Mouse (Mus musculus): ENCODE results near the gene Elp4. TPM values are rescaled to one million over a fixed set of nuclear protein-coding genes. Genes with fewer than 3 reads are reported as not detected.

Gene Elp4
- polyA plus RNA-seq, 1 experiment from 2014 or later = 22.0 TPM

DNA sequence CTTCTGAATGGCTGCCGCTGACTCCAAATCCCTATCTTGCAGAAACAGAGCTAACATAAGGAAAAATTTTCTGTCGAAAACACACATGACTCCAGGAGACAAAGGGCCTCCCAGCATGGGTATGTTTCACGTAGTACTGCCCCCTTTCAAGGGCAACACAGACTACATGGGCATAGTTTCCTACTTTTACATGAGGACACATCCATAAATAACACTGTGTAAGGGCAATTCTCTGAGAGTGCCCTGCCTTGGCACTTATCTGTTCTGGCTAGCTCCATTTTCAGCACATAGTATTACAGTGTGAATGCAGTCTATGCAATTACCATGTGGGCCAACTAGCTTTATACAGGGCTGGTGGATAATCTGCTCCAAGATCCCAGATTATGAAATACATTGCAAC lies 89.2 kb downstream of the Elp4 start:
- Histone ChIP-seq H3K36me3 (ENCODE audit: control insufficient read depth, insufficient read depth, low read length) (no peaks in the 10 kb centered on the region), H3K27me3 (ENCODE audit: control insufficient read depth, insufficient read depth, low read length) (no peaks in the 10 kb centered on the region), H3K4me1 (ENCODE audit: control insufficient read depth, insufficient read depth, low read length) (no peaks in the 10 kb centered on the region), H3K4me3 (ENCODE audit: low read depth, low read length) (no peak overlapping the region), H3K4me2 (no peak overlapping the region), H3K9me3 (replicated peaks; ENCODE audit: control insufficient read depth, low read length) (no peaks in the 10 kb centered on the region), H3K9ac (ENCODE audit: low read depth, low read length) (no peak overlapping the region), H3K27ac (ENCODE audit: low read depth, low read length) (no peak overlapping the region)
- 76% methylated on average over 3 of the region's 3 CpGs for WGBS (ENCODE audit: insufficient replicate concordance)
- ATAC-seq (replicated peaks; ENCODE audit: insufficient number of reproducible peaks, low FRiP score, low TSS enrichment) = no peak

DNA sequence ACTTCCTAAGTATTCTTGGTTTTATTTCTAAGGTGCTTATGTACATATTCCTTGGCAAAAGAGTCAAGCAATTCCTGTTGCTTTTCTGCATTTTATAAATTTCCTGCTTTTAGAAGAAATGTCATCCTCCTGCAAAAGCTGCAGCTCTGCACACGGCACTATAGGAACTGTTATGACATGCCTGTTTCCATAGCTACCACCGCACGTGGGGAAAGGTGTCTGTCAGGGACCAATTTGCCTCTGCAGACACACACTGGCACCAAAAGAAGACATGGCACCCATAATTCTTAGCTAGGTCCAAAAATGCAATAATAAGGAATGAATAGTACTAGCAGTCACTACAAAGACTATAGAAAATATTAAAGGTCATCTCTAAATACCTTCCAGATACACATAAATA lies 91.3 kb downstream of the Elp4 start:
- Histone ChIP-seq H3K27ac (ENCODE audit: low read depth, low read length) (no peak overlapping the region), H3K9me3 (replicated peaks; ENCODE audit: control insufficient read depth, low read length) (no peaks in the 10 kb centered on the region), H3K4me3 (ENCODE audit: low read depth, low read length) (no peak overlapping the region), H3K27me3 (ENCODE audit: control insufficient read depth, insufficient read depth, low read length) (no peaks in the 10 kb centered on the region), H3K4me2 (no peak overlapping the region), H3K4me1 (ENCODE audit: control insufficient read depth, insufficient read depth, low read length) (no peaks in the 10 kb centered on the region), H3K36me3 (ENCODE audit: control insufficient read depth, insufficient read depth, low read length) (no peaks in the 10 kb centered on the region), H3K9ac (ENCODE audit: low read depth, low read length) (no peak overlapping the region)
- WGBS (ENCODE audit: insufficient replicate concordance) = 83% methylated on average over 3 of the region's 3 CpGs
- ATAC-seq (replicated peaks; ENCODE audit: insufficient number of reproducible peaks, low FRiP score, low TSS enrichment) = no peak

DNA sequence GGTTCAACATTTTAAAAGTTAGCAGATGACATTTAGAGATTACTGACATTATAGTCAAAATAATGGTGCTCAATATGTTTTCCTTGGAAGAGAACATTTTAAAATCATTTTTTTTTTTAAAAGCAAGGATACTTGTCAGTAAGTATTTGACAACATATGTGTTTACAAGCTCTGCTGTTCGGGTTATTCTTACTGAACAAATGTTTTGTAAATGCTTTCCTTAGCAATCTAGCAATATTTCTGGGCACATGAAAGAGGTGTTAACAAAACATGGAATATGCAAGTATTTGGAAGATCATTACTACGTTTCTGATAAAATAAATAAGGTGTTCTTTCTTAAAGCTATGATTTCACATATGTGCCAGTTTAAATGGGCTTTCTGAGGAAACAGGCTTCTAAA lies 94.1 kb downstream of the Elp4 start:
- H3K4me1 ChIP-seq (ENCODE audit: control insufficient read depth, insufficient read depth, low read length) = no peaks in the 10 kb centered on the region
- no peak overlapping the region for H3K9ac ChIP-seq (ENCODE audit: low read depth, low read length)
- H3K27me3 ChIP-seq (ENCODE audit: control insufficient read depth, insufficient read depth, low read length) = no peaks in the 10 kb centered on the region
- no peaks in the 10 kb centered on the region for H3K36me3 ChIP-seq (ENCODE audit: control insufficient read depth, insufficient read depth, low read length)
- no peaks in the 10 kb centered on the region for H3K9me3 ChIP-seq (replicated peaks; ENCODE audit: control insufficient read depth, low read length)
- H3K4me3 ChIP-seq (ENCODE audit: low read depth, low read length) = no peak overlapping the region
- no peak overlapping the region for H3K27ac ChIP-seq (ENCODE audit: low read depth, low read length)
- WGBS (ENCODE audit: insufficient replicate concordance) = 75% methylated on average over 2 of the region's 2 CpGs
- no peak overlapping the region for H3K4me2 ChIP-seq
- no peak for ATAC-seq (replicated peaks; ENCODE audit: insufficient number of reproducible peaks, low FRiP score, low TSS enrichment)

DNA sequence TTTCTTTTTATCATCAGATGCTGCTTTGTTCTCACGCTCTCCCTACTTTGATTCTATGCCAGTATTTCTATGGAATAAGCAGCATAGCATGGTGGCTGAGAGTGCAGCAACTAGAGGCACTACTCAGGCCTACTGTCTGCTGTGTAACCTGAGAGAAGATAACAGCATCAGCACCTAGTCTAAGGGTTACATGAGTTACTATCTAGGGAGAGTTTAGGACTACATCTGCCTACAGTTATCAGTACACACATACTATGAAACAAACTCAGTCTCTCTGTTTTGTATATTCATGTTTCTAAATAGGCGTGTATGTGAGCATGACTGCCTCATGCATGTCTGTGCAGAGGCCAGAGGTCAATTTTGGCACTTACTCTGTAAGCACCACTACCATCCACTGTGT lies 97.8 kb downstream of the Elp4 start:
- H3K4me2 ChIP-seq = no peak overlapping the region
- no peak overlapping the region for H3K27ac ChIP-seq (ENCODE audit: low read depth, low read length)
- no peaks in the 10 kb centered on the region for H3K36me3 ChIP-seq (ENCODE audit: control insufficient read depth, insufficient read depth, low read length)
- no peaks in the 10 kb centered on the region for H3K9me3 ChIP-seq (replicated peaks; ENCODE audit: control insufficient read depth, low read length)
- no peak for ATAC-seq (replicated peaks; ENCODE audit: insufficient number of reproducible peaks, low FRiP score, low TSS enrichment)
- 86% methylated on average over 2 of the region's 2 CpGs for WGBS (ENCODE audit: insufficient replicate concordance)
- no peaks in the 10 kb centered on the region for H3K27me3 ChIP-seq (ENCODE audit: control insufficient read depth, insufficient read depth, low read length)
- H3K4me3 ChIP-seq (ENCODE audit: low read depth, low read length) = no peak overlapping the region
- H3K4me1 ChIP-seq (ENCODE audit: control insufficient read depth, insufficient read depth, low read length) = no peaks in the 10 kb centered on the region
- no peak overlapping the region for H3K9ac ChIP-seq (ENCODE audit: low read depth, low read length)

DNA sequence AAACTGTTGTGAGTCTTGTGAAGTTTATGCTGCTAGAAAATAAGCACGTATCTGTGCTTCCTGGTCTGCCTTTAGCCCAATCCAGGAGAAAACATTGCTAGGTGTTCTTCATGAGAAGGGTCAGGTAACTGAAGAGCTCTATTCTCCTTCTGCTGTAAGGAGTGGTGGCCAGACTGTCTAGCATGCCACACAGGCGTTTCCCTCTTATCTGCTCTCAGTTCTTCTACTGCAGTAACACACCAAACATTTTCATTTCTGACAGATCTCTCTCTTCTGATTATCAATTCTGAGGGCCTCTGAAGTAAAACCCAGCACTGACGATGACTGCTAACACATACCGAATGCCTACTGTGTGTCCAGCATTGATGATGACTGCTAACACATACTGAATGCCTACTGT lies 98.3 kb downstream of the Elp4 start:
- Histone ChIP-seq H3K9ac (ENCODE audit: low read depth, low read length) (no peak overlapping the region), H3K4me1 (ENCODE audit: control insufficient read depth, insufficient read depth, low read length) (no peaks in the 10 kb centered on the region), H3K27me3 (ENCODE audit: control insufficient read depth, insufficient read depth, low read length) (no peaks in the 10 kb centered on the region), H3K36me3 (ENCODE audit: control insufficient read depth, insufficient read depth, low read length) (no peaks in the 10 kb centered on the region), H3K4me2 (no peak overlapping the region), H3K27ac (ENCODE audit: low read depth, low read length) (no peak overlapping the region), H3K9me3 (replicated peaks; ENCODE audit: control insufficient read depth, low read length) (no peaks in the 10 kb centered on the region), H3K4me3 (ENCODE audit: low read depth, low read length) (no peak overlapping the region)
- 76% methylated on average over 4 of the region's 4 CpGs for WGBS (ENCODE audit: insufficient replicate concordance)
- no peak for ATAC-seq (replicated peaks; ENCODE audit: insufficient number of reproducible peaks, low FRiP score, low TSS enrichment)

DNA sequence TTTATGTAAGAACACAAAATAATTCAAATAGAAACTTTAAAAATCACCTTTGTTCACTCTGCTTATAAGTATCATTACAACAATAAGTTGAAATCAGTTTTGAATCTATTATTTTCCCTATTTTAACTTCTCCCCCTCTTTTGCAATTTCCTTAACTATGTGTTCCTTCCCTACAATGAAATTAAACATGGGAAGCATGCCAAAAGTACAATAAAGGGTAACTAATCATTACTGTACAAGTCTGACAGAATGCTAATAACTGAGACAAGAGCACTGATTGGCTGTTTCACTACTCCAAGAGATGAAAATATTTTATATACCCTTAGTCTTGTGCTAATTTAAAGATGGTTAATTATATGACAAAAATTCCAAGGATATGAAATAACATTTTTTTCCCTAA lies 99.2 kb downstream of the Elp4 start:
- H3K36me3 ChIP-seq (ENCODE audit: control insufficient read depth, insufficient read depth, low read length) = no peaks in the 10 kb centered on the region
- H3K4me3 ChIP-seq (ENCODE audit: low read depth, low read length) = no peak overlapping the region
- ATAC-seq (replicated peaks; ENCODE audit: insufficient number of reproducible peaks, low FRiP score, low TSS enrichment) = no peak
- no peaks in the 10 kb centered on the region for H3K9me3 ChIP-seq (replicated peaks; ENCODE audit: control insufficient read depth, low read length)
- H3K4me2 ChIP-seq = no peak overlapping the region
- H3K4me1 ChIP-seq (ENCODE audit: control insufficient read depth, insufficient read depth, low read length) = no peaks in the 10 kb centered on the region
- no peak overlapping the region for H3K9ac ChIP-seq (ENCODE audit: low read depth, low read length)
- no peak overlapping the region for H3K27ac ChIP-seq (ENCODE audit: low read depth, low read length)
- no peaks in the 10 kb centered on the region for H3K27me3 ChIP-seq (ENCODE audit: control insufficient read depth, insufficient read depth, low read length)

DNA sequence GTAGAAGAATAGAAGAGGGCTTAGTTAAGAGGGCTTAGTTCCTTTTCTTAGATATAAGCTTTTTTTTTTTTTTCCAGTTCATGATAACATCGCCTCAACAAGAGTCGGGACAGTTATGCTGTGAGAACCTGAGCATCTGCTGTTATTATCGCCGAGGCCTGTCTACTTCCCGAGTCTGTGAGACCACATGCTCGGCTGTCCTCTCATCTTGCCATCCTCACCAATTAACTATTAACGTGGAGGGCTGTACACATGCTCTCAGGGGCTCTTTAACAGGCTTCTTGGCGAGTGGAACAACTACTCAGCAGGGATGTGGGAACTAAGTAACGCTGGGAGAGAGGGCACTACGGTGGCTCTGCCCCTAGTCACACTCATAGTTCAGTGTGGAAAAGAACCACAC lies 99.9 kb downstream of the Elp4 start:
- Histone ChIP-seq H3K27ac (ENCODE audit: low read depth, low read length) (no peak overlapping the region), H3K36me3 (ENCODE audit: control insufficient read depth, insufficient read depth, low read length) (no peaks in the 10 kb centered on the region), H3K9ac (ENCODE audit: low read depth, low read length) (no peak overlapping the region), H3K4me3 (ENCODE audit: low read depth, low read length) (no peak overlapping the region), H3K4me1 (ENCODE audit: control insufficient read depth, insufficient read depth, low read length) (no peaks in the 10 kb centered on the region), H3K27me3 (ENCODE audit: control insufficient read depth, insufficient read depth, low read length) (no peaks in the 10 kb centered on the region), H3K9me3 (replicated peaks; ENCODE audit: control insufficient read depth, low read length) (no peaks in the 10 kb centered on the region), H3K4me2 (no peak overlapping the region)
- 57% methylated on average over 10 of the region's 10 CpGs for WGBS (ENCODE audit: insufficient replicate concordance)
- ATAC-seq (replicated peaks; ENCODE audit: insufficient number of reproducible peaks, low FRiP score, low TSS enrichment) = no peak

DNA sequence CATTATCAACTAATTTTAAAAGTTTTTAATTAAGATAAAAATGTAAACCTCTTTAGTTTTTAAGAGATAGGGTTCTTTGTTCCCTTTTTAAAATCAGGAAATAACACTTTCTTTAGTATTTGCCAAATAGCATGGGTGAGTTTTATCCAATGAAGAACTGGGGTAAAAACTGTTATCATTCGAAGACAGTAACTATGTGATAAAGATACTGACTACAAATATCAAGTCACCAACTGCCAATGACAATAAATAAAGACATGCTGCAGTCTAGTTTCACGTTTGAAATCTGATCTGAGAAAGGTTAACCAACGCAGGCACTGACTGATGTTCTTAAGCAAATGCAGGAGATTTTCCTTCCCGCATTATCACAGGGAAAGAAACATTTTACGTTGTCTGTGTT lies 100.9 kb downstream of the Elp4 start:
- 42% methylated on average over 5 of the region's 5 CpGs for WGBS (ENCODE audit: insufficient replicate concordance)
- H3K9me3 ChIP-seq (replicated peaks; ENCODE audit: control insufficient read depth, low read length) = no peaks in the 10 kb centered on the region

DNA sequence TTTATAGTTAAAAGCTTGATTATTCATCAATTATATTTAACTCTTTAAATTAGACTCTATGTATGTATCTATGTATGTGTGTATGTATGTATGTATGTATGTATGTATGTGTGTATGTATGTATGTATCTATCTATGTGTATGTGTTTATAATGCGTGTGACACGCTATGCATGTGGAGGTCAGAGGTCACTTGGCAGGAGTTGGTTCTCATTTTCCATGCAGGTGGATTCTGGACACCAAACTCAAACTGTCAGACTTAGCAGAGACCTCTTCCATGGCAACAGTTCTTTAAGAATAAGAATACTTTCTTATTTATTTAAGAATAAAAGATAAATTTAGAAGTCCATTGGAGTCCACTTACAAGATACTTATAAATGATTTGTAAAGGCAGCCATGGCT lies 101.5 kb downstream of the Elp4 start:
- H3K27ac ChIP-seq (ENCODE audit: low read depth, low read length) = no peak overlapping the region
- H3K4me1 ChIP-seq (ENCODE audit: control insufficient read depth, insufficient read depth, low read length) = no peaks in the 10 kb centered on the region
- H3K9me3 ChIP-seq (replicated peaks; ENCODE audit: control insufficient read depth, low read length) = no peaks in the 10 kb centered on the region
- H3K9ac ChIP-seq (ENCODE audit: low read depth, low read length) = no peak overlapping the region
- no peaks in the 10 kb centered on the region for H3K36me3 ChIP-seq (ENCODE audit: control insufficient read depth, insufficient read depth, low read length)
- 88% methylated on average over 2 of the region's 2 CpGs for WGBS (ENCODE audit: insufficient replicate concordance)
- H3K27me3 ChIP-seq (ENCODE audit: control insufficient read depth, insufficient read depth, low read length) = no peaks in the 10 kb centered on the region
- H3K4me2 ChIP-seq = no peak overlapping the region
- no peak overlapping the region for H3K4me3 ChIP-seq (ENCODE audit: low read depth, low read length)
- no peak for ATAC-seq (replicated peaks; ENCODE audit: insufficient number of reproducible peaks, low FRiP score, low TSS enrichment)

More for the DNA sequence above, 100.9 kb downstream of the Elp4 start:
- H3K36me3 ChIP-seq (ENCODE audit: control insufficient read depth, insufficient read depth, low read length) = no peaks in the 10 kb centered on the region
- H3K4me2 ChIP-seq = no peak overlapping the region
- no peak overlapping the region for H3K4me3 ChIP-seq (ENCODE audit: low read depth, low read length)
- ATAC-seq (replicated peaks; ENCODE audit: insufficient number of reproducible peaks, low FRiP score, low TSS enrichment) = no peak
- no peaks in the 10 kb centered on the region for H3K27me3 ChIP-seq (ENCODE audit: control insufficient read depth, insufficient read depth, low read length)
- no peaks in the 10 kb centered on the region for H3K4me1 ChIP-seq (ENCODE audit: control insufficient read depth, insufficient read depth, low read length)
- H3K9ac ChIP-seq (ENCODE audit: low read depth, low read length) = no peak overlapping the region
- no peak overlapping the region for H3K27ac ChIP-seq (ENCODE audit: low read depth, low read length)

Measured in heart, embryonic 11.5 days (tissue).